Mouse (Mus musculus): ENCODE measurements around the gene Cbr2.
A peak's percentile ranks its signal among the peaks of the same experiment; 100 is the strongest.

The Cbr2 gene

DNA sequence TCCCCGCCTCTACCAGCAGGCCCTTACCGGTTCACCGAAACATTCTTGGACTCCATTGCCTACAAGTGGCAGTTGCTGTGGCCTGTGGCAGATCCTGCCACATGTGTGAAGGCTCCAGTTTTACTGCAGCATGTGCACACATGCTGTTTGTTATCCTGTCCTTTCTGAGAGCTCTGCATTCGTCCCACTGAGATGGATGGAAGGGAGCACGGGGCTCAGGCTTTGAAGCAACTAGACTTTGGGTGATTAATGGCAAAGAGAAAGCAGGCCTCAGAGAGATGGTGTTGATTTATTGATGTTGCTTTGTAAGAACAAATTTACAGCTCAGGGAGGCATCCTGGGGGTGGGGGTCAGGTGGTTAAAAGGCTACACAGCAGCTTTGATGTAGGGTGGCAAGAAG, 21.2 kb downstream of the Cbr2 start:
- DNase-seq, result no peak

DNA sequence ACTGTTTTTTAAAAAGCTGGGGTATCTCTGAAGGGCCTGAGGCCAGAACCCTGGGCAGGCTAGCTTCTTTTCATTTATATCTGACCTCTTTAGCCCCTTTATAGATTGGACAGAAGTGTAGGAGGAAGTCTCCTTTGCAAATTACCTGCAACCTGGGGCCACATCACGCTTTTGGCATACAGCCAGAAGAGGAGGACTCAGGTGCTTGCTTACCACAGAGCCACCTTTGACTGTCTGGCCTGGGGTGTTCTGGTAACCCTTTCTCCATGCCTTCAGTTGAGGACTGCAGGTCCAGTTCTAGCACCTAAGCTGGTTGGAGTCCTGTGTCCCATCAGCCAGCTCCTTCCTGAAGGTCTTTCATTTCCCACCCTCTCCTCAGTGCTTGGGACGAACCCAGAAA, 22.4 kb downstream of the Cbr2 start:
- DNase-seq, result no peak

- DNase-seq, result no peak
These were observed 23.9 kb downstream of the Cbr2 start for GRCm38 (mm10) chr11:120707969-120708368.

GRCm38 (mm10) chr11:120707225-120707624, 24.7 kb downstream of the Cbr2 start:
- DNase-seq, result no peak

GRCm38 (mm10) chr11:120706120-120706519, 25.8 kb downstream of the Cbr2 start:
- DNase-seq, result no peak

DNA sequence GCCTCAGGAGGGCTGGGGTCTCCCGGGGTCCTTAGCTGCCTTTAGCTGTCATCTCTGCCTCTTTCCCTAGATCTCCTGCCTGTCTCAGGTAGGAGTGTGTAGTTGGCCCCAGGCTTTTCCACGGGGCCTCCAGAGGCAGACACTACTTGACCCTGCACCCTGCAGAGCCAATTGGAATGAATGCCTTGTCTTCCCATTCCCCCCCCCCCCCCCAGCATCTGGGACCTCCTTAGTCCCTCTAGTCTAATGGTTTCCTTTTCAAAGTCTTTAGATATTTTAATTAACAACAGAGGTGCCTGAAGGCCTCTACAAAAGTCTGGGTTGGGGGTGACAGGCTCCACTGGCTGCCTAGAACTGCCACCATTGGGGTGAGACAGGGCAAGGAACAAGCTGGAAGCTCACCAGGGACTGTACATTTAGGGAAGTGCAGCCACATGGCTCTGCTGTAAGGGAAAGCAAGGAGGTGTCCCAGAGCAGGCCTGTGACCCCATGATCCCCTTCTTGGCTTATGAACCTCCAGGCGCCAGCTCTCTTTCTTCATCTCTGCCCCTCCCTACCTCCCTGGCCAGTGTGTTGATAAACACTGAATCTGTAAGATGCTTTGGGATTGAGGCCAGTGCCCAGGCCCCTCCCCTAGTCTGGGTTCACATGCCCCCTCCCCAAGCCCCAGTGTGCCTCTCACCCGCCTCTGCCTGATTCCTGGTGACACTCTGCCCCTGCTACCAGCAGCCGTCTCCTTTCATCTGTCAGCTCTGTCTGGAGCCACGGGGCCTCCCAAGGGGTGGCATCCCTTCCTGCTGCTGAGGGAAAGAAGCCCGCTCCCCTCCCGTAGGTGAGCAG, 27.2 kb downstream of the Cbr2 start:
- peak; percentile 65 for DNase-seq

GRCm38 (mm10) chr11:120703696-120704454, 28.0 kb downstream of the Cbr2 start:
- DNase-seq, result no peak

DNA sequence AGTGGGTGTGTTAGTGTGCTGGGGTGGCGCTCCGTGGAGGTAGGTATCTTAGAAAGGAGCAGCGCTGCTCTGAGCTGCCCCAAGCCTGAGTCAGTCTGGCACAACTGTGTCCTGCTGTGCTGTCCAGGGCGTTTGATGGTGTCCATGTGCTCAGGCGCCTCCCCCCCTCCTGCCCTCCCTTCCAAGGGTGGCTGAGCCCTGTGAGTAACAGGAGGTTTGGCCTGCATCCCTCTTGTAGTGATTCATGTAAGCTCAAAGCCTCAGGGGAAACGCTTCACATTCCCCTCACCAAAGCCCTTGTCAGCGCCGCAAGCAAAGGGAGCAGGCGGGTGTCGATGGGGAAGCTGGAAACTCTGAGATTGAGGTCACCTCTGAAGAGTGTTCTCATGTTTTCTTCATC, 34.2 kb downstream of the Cbr2 start:
- DNase-seq, result peak; percentile 54

- no peak for DNase-seq
These were observed 35.3 kb downstream of the Cbr2 start for GRCm38 (mm10) chr11:120696568-120696967.

DNA sequence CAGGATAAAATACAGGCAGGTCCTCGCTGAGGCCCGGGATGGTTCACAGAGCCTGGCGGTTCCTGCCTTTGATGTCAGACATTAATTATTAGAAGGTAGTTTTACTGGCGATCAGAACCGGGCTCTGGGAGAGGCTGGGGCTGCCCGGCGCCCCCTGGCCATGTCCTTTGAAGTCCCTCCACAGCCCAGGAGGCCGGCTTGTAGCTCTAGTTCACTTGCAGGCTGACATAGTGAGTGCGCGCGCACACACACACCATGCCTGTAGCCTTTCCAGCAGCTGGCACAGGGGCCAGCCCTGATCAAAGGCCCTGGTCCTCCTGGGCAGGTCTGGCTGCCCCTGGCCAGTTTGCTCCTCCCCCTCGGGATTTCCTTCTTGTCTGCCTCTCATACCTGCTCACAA, 36.3 kb downstream of the Cbr2 start:
- no peak for DNase-seq

DNA sequence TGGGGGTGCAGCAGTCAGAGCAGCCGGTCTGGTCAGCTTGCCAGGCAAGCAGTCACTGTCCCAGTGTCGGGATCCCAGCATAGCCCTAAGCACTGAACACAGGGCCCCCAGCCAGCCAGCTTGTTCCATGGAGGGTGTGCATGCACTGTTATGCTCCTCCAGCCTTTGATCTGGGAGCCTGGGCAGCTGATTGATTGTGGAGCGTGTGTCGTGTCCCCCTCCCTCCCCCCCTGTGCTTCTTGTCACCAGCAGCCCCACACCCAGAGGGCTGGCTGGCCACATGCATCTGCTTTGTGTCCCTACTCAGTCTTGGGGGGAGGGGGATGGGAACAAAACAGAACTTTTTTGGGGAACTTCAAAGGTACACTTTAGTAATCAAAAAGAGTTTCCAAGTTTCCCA, 36.7 kb downstream of the Cbr2 start:
- DNase-seq, result peak; percentile 54

DNA sequence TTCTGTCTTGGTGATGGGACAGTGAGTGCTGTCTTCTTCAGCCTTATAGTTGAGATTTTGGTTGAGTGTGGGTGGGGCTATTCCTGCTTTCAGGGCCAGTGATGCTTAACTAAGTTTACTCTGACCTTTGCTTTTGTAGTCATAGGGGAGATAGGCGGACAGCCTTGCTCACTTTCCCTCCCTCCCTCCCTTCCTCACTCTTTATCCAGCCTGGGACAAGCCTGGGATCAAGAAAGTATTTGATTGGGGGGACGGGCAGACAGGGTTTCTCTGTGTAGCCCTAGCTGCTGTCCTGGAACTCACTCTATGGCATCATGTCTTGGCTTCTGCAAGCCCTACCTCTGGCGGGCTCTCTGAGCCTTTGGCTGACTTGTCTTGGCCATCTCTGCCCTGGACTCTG, 38.5 kb downstream of the Cbr2 start:
- no peak for DNase-seq

DNA sequence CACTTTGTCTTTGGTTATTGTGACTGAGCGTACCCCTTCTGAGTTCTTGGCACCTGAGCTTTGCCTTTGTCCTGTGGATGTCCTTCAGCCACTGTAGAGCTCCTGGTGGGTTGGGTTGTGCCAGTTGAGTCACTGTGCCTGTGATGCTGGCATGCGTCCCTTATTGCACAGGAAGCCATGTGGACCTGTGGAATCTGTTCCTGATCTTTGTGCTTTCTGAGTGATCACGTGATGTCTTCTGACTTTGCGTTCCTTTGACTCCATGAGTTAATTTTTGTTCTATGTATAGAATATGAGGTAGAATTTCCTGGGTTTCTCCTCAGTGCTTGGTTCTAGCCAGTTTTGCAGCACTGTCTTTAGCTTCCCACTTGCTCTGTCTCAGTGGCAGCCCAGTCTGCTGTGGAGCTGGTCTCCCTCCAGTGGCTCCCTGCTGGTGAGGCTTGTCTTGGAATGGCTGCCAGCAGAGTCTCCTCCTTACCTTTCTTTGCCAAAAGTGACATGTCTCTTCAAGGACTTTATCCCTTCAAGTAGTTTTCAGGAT, 39.4 kb downstream of the Cbr2 start:
- peak; percentile 36 for DNase-seq

DNA sequence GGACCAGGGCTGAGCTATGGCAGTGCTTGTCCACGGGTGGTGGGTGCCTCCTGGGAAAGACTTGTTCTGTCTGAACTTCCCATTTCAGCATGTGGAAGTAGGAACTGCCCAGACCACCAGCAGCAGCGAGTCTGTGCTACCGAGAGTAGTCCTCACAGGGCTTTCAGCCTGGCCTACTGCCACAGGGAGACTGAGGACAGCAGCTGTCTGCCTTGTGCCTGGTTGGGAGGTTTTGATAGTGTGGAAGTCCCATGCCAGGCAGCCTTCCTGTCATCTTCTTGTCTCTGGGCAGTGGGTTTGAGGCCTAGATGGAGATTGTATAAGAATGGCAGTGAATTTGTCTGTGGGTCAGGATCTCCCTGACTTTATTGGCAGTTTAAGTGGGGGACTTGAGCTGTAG, 42.5 kb downstream of the Cbr2 start:
- no peak for DNase-seq

DNA sequence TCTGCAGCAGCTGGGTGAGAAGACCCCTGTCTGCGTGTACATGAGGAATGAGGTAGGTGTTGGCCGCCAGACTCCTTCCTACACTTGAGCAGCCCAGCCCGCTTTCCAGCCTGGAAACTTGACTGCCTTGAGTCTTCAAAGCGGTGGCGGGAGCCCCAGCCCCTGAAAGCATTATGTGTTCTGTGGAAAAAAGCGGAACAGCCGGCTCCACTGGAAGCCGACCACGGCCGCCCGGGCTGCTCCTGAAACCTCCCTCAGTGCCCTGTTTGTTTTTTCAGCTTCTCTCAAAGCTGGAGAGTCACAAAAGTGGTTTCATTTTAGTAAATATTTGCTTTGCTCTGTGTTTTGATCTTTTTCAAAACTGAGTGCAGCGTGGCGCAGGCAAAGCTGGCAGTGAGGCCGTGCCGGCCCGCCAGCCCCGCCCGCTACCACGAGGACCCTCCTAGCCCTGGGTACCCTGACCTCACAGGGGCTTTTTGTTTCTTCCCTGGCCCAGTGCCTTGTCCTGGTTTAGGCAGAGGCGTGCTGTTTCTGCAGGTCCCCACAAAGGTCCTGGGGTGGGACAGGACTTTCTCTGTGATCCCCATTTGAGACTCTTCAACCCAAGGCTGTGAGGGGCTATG, 45.2 kb downstream of the Cbr2 start:
- DNase-seq, result peak; percentile 56

GRCm38 (mm10) chr11:120684660-120685059, 47.3 kb downstream of the Cbr2 start:
- DNase-seq, result peak; percentile 44

- DNase-seq, result no peak
These were observed 47.8 kb downstream of the Cbr2 start for GRCm38 (mm10) chr11:120684086-120684485.

DNA sequence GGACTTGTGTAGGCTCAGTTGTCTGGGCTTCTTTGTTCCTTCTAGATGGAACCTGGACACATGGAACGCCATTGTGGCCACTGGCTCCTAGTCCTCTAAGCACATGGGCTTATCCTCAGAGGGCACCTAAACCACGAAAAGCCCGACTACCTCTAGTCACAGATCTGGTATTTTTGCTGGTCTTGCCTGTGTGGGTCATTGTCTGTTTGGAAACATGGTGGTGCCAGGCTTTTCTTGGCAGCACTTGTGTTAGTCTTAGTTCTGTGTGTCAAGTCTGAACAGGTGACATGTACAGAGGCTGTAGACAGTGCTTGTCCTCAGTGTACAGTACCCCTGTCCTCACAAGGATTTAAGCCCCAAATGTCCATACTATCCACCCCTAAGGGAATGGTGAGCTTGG, 48.4 kb downstream of the Cbr2 start:
- DNase-seq, result no peak

- no peak for DNase-seq
These were observed 49.2 kb downstream of the Cbr2 start for GRCm38 (mm10) chr11:120682683-120683082.

DNA sequence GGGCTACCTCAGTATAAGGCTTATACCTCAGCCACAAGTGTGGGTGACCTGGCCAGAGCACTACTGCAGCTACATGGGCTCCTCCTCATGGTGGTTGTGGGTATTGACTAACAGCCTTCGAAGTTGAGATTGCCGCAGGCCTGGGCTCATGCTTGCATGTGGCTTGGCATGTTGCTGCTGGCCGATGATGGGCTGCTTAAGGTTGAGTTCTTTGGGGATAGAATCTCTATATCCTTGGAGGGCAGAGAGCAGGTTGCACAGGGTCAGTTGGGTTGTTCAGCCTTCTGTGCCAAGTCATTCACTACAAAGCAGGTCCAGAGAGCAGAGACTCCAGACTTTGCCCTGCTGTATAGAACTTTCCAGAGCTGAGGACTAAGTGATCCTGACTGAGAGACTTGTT, 52.0 kb downstream of the Cbr2 start:
- DNase-seq, result peak; percentile 43
